Comparison of ENCODE assay signal across 8 mouse cellular contexts in the genomic region with DNA sequence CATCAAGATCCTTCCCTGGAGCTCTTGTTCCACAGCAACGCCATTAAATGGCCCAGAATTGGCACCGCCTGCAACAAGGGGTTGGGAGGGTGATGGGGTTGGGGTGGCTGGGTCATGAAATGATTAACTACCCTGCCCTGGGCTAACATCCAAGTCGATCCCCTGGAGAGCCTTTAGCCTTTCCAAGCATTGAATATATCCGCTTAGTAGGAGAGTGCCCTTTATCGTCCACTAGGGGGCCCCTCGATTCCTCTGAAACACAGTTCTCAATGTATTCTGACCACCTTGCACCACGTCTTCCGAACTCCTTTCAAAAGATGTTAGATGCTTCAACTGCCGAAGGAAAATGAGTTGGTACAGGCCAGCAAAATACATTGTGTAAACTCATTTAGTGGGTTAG. TPM values are rescaled to one million over a fixed set of nuclear protein-coding genes. Genes with fewer than 3 reads are reported as not detected.
DNase-seq lines count a peak whose midpoint lies in the region; ATAC-seq and TF ChIP-seq lines count a peak whose summit lies in the region.

No protein-coding gene starts in this region.

- H3K36me3 ChIP-seq in thymus, adult 2 months (ENCODE audit: control insufficient read depth, insufficient read depth, low read length) = 0 out of 2 replicates have a peak, but pooled peaks cover under 1% of the 10 kb centered on the region

- no peak for ATAC-seq in cerebellum, adult (ENCODE audit: insufficient number of reproducible peaks, low FRiP score, low TSS enrichment)

- WGBS in large intestine, adult 2 months = 5% methylated on average over 9 of the region's 9 CpGs
- 6% methylated on average over 9 of the region's 9 CpGs for WGBS in thymus, adult 2 months

- peaks cover 6% of the 10 kb centered on the region for H3K4me1 ChIP-seq in thymus, adult 2 months (replicated peaks; ENCODE audit: control insufficient read depth, insufficient read depth, low read length)

- no peak for TF ChIP-seq POLR2A in thymus, adult 2 months (IDR thresholded peaks at IDR 0.05; ENCODE audit: control insufficient read depth, extremely low read depth, insufficient read depth, low read length, poor library complexity)

- no peak for TF ChIP-seq CTCF in thymus, adult 2 months (IDR thresholded peaks at IDR 0.05; ENCODE audit: borderline replicate concordance, control insufficient read depth, extremely low read depth, insufficient read depth, low read length, poor library complexity)

- H3K27me3 ChIP-seq in thymus, adult 2 months (ENCODE audit: control insufficient read depth, insufficient read depth, low read length) = no peaks in the 10 kb centered on the region

- no peak overlapping the region for H3K27ac ChIP-seq in thymus, adult 2 months (ENCODE audit: control insufficient read depth, insufficient read depth, low read length)

- peak; percentile 68 to 74 for DNase-seq in cerebellum, postnatal 10 days
- DNase-seq in 416B (ENCODE audit: low read depth) = peak; percentile 75
- peak; percentile 31 for DNase-seq in adrenal gland, postnatal 25 days
- DNase-seq in gastrocnemius, postnatal 25 days = peak; percentile 26
- DNase-seq in large intestine, adult 2 months (ENCODE audit: low read depth, low spot score) = peak; percentile 28
- DNase-seq in mesoderm, embryonic 11.5 days (ENCODE audit: low read depth, low spot score) = peak; percentile 84
- peak; percentile 48 for DNase-seq in thymus, adult 2 months

- H3K4me3 ChIP-seq in thymus, adult 2 months (ENCODE audit: control insufficient read depth, insufficient read depth, low read length) = no peak overlapping the region

RNA-seq across cellular contexts. Expression of a gene that starts 2.2 kb away (rescaled TPM):
- 22.6 and 23.8 TPM in 2 replicates for total RNA-seq in adrenal gland, postnatal 25 days (2021)
- 1 to 10 TPM; 6.7 to 6.8 TPM for total RNA-seq in gastrocnemius, postnatal 25 days (2021)
- 9.8 and 10.7 TPM in 2 replicates for polyA plus RNA-seq in large intestine, adult 2 months (2012; rRNA removed)
- polyA plus RNA-seq in thymus, adult 2 months (2012; rRNA removed) = 20.2 and 20.4 TPM in 2 replicates

RNA-seq across cellular contexts. Expression of a gene that starts 22.7 kb away (rescaled TPM):
- total RNA-seq in adrenal gland, postnatal 25 days (2021) = not detected in 2 replicates
- not detected for total RNA-seq in gastrocnemius, postnatal 25 days (2021)
- not detected in 2 replicates for polyA plus RNA-seq in large intestine, adult 2 months (2012; rRNA removed)
- polyA plus RNA-seq in thymus, adult 2 months (2012; rRNA removed) = not detected in 2 replicates

RNA-seq across cellular contexts. Expression of a gene that starts 54.6 kb away (rescaled TPM):
- total RNA-seq in adrenal gland, postnatal 25 days (2021) = 52.7 and 54.9 TPM in 2 replicates
- total RNA-seq in gastrocnemius, postnatal 25 days (2021) = 10 to 100 TPM; 33.8 to 35.8 TPM
- 9.0 and 10.2 TPM in 2 replicates for polyA plus RNA-seq in large intestine, adult 2 months (2012; rRNA removed)
- polyA plus RNA-seq in thymus, adult 2 months (2012; rRNA removed) = 28.6 and 31.6 TPM in 2 replicates

Comparison
In these comparisons a context has a peak if more than half of its experiments do, and no peak if none do; other contexts are left out.
1. DNase-seq: peak in every context shown above with its lines; median percentile 84 in mesoderm, embryonic 11.5 days; 75 in 416B; 71 in cerebellum, postnatal 10 days; 48 in thymus, adult 2 months; 31 in adrenal gland, postnatal 25 days; 28 in large intestine, adult 2 months; 26 in gastrocnemius, postnatal 25 days.